ENCODE assay signal across 28 mouse cellular contexts in the genomic region with DNA sequence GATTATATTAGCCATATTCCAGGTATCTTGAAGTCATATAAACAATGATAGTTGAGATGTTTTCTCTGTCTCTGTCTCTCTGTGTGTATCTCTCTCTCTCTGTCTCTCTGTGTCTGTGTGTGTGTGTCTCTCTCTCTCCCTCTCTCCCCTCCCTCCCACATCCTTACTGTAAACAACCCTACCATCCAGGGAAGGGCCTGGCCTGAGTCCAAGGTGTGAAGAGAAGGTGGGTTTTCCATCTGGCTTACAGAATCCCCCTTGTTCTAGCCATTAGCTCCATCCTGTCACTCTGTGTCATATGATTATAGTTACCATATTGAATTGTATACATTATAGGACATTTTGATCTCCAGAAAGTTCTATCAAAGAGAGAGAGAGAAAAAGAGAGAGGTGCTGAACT.
DNase-seq lines count a peak whose midpoint lies in the region; ATAC-seq and TF ChIP-seq lines count a peak whose summit lies in the region.
"Had no signal": no experiment of that assay in that cellular context is flagged by ENCODE, and none has a peak within 500 bp of the region (broad histone marks: within the 10 kb centered on the region; RNA-seq: fewer than 3 reads in every experiment).

No protein-coding gene starts in this region.

- ATAC-seq in hindbrain, postnatal 0 days, result no peak
- ATAC-seq in hindbrain, embryonic 13.5 days (ENCODE audit: low FRiP score), result no peak
- no peak for ATAC-seq in lung, embryonic 14.5 days (ENCODE audit: insufficient read depth)
- ATAC-seq: activated CD4-positive, CD25-positive, alpha-beta regulatory T cell, adult 4 months; CD4-positive, CD25-positive, alpha-beta regulatory T cell, adult 4 months; forebrain, embryonic 15.5 days; Patski had no signal

- H3K27ac ChIP-seq in hindbrain, postnatal 0 days, result no peak overlapping the region
- no peak overlapping the region for H3K27ac ChIP-seq in hindbrain, embryonic 13.5 days
- no peak overlapping the region for H3K27ac ChIP-seq in lung, embryonic 14.5 days (ENCODE audit: low read depth)
- H3K27ac ChIP-seq: embryonic facial prominence, embryonic 13.5 days; embryonic facial prominence, embryonic 15.5 days; forebrain, embryonic 10.5 days; forebrain, embryonic 12.5 days; forebrain, embryonic 15.5 days had no signal

- no peak for TF ChIP-seq CTCF in hindbrain, postnatal 0 days (IDR thresholded peaks at IDR 0.05; ENCODE audit: low read depth)
- TF ChIP-seq CTCF in lung, embryonic 14.5 days (IDR thresholded peaks at IDR 0.05; ENCODE audit: low read depth), result no peak
- no peak for TF ChIP-seq CTCF in brain, embryonic 14.5 days (IDR thresholded peaks at IDR 0.05; ENCODE audit: borderline replicate concordance, extremely low read depth, insufficient read depth, insufficient read length)

- no peak overlapping the region for H3K4me3 ChIP-seq in hindbrain, postnatal 0 days (ENCODE audit: low read length)
- no peak overlapping the region for H3K4me3 ChIP-seq in hindbrain, embryonic 13.5 days
- H3K4me3 ChIP-seq in lung, embryonic 14.5 days (ENCODE audit: low read depth, low read length), result no peak overlapping the region
- H3K4me3 ChIP-seq: embryonic facial prominence, embryonic 13.5 days; embryonic facial prominence, embryonic 15.5 days; erythroblast, embryonic 14.5 days; forebrain, embryonic 10.5 days; forebrain, embryonic 12.5 days; forebrain, embryonic 15.5 days had no signal

- H3K9me3 ChIP-seq in hindbrain, postnatal 0 days (ENCODE audit: low read length), result no peaks in the 10 kb centered on the region
- H3K9me3 ChIP-seq in hindbrain, embryonic 13.5 days, result no peaks in the 10 kb centered on the region
- H3K9me3 ChIP-seq in lung, embryonic 14.5 days (ENCODE audit: low read depth, low read length), result no peaks in the 10 kb centered on the region
- H3K9me3 ChIP-seq: embryonic facial prominence, embryonic 13.5 days; embryonic facial prominence, embryonic 15.5 days; forebrain, embryonic 10.5 days; forebrain, embryonic 12.5 days; forebrain, embryonic 15.5 days had no signal

- no peaks in the 10 kb centered on the region for H3K27me3 ChIP-seq in hindbrain, postnatal 0 days (ENCODE audit: insufficient read depth, low read length)
- H3K27me3 ChIP-seq in hindbrain, embryonic 13.5 days, result no peaks in the 10 kb centered on the region
- no peaks in the 10 kb centered on the region for H3K27me3 ChIP-seq in lung, embryonic 14.5 days (ENCODE audit: insufficient read depth, low read length)
- H3K27me3 ChIP-seq: CH12.LX; embryonic facial prominence, embryonic 13.5 days; embryonic facial prominence, embryonic 15.5 days; forebrain, embryonic 12.5 days; forebrain, embryonic 15.5 days; Patski had no signal

- H3K4me2 ChIP-seq in hindbrain, postnatal 0 days (ENCODE audit: low read depth, low read length), result no peak overlapping the region
- no peak overlapping the region for H3K4me2 ChIP-seq in hindbrain, embryonic 13.5 days
- H3K4me2 ChIP-seq in lung, embryonic 14.5 days, result no peak overlapping the region
- H3K4me2 ChIP-seq: embryonic facial prominence, embryonic 13.5 days; embryonic facial prominence, embryonic 15.5 days; forebrain, embryonic 12.5 days; forebrain, embryonic 15.5 days had no signal

- H3K4me1 ChIP-seq in hindbrain, postnatal 0 days (ENCODE audit: insufficient read depth, low read length), result no peaks in the 10 kb centered on the region
- H3K4me1 ChIP-seq in hindbrain, embryonic 13.5 days (replicated peaks), result peaks cover under 1% of the 10 kb centered on the region; the same call in 1 of the 2 replicates
- H3K4me1 ChIP-seq in lung, embryonic 14.5 days (ENCODE audit: insufficient read depth), result no peaks in the 10 kb centered on the region
- H3K4me1 ChIP-seq: embryonic facial prominence, embryonic 13.5 days; embryonic facial prominence, embryonic 15.5 days; forebrain, embryonic 10.5 days; forebrain, embryonic 12.5 days; forebrain, embryonic 15.5 days had no signal

- TF ChIP-seq POLR2A in brain, embryonic 14.5 days (IDR thresholded peaks at IDR 0.05; ENCODE audit: borderline replicate concordance, extremely low read depth, insufficient read depth, insufficient read length, poor library complexity, severe bottlenecking), result no peak

- no peak overlapping the region for H3K9ac ChIP-seq in hindbrain, postnatal 0 days (replicated peaks; ENCODE audit: low read length)
- H3K9ac ChIP-seq in hindbrain, embryonic 13.5 days, result no peak overlapping the region
- no peak overlapping the region for H3K9ac ChIP-seq in lung, embryonic 14.5 days
- H3K9ac ChIP-seq: embryonic facial prominence, embryonic 13.5 days; embryonic facial prominence, embryonic 15.5 days; forebrain, embryonic 12.5 days; forebrain, embryonic 15.5 days had no signal

- H3K36me3 ChIP-seq in hindbrain, postnatal 0 days (ENCODE audit: insufficient read depth, low read length), result no peaks in the 10 kb centered on the region
- no peaks in the 10 kb centered on the region for H3K36me3 ChIP-seq in hindbrain, embryonic 13.5 days
- no peaks in the 10 kb centered on the region for H3K36me3 ChIP-seq in lung, embryonic 14.5 days (ENCODE audit: insufficient read depth)
- H3K36me3 ChIP-seq: embryonic facial prominence, embryonic 13.5 days; embryonic facial prominence, embryonic 15.5 days; forebrain, embryonic 10.5 days; forebrain, embryonic 12.5 days; forebrain, embryonic 15.5 days; G1E had no signal

- peak; percentile 27 to 51 for DNase-seq in cerebellum, postnatal 10 days
- DNase-seq in cerebellum, postnatal 36 days, result no peak
- DNase-seq in hindbrain, postnatal 0 days (ENCODE audit: low spot score), result peak; percentile 46
- peak; percentile 46 for DNase-seq in lung, embryonic 14.5 days
- DNase-seq in lung, postnatal 4 days, result no peak
- DNase-seq in brain, embryonic 14.5 days (ENCODE audit: low read depth), result peak; percentile 74
- DNase-seq: adrenal gland, adult 8-10 months; adrenal gland, postnatal 14 days; adrenal gland, postnatal 36 days; B cell, adult 2 months; cerebellum, adult 11 months; cerebellum, adult 18-20 months; cerebellum, adult 8-10 months; cerebellum, adult 9-11 months; cerebellum, postnatal 25 days; embryo, embryonic 11 days had no signal

Comparison
In these comparisons a context has a peak if more than half of its experiments do, and no peak if none do; other contexts are left out.
1. DNase-seq: peak in cerebellum, postnatal 10 days (2 of 2), hindbrain, postnatal 0 days (single experiment), lung, embryonic 14.5 days (single experiment) and brain, embryonic 14.5 days (single experiment); none in cerebellum, postnatal 36 days (0 of 2) and lung, postnatal 4 days (0 of 2).